Mouse (Mus musculus) heart, embryonic 11.5 days (tissue): Measurements from ENCODE around the gene Csmd2. TPM values are rescaled to one million over a fixed set of nuclear protein-coding genes. Genes with fewer than 3 reads are reported as not detected.

Experiments
- ATAC-seq: fragments of 200-750 bp; cut with Nextera tagmentation; replicated peaks from 2 replicates; pipeline ENCODE4 v1.8.0; 2017; ENCODE audit warnings: moderate library complexity; ENCODE audit not compliant: insufficient number of reproducible peaks, low FRiP score, low TSS enrichment
- H3K27ac ChIP-seq: fragments of 300-500 bp; sonication (generic); 2 replicates; pipeline ENCODE4 v1.5.1; 2014; ENCODE audit warnings: mild to moderate bottlenecking, low read depth, low read length
- H3K27me3 ChIP-seq: fragments of 300-500 bp; sonication (generic); 2 replicates; pipeline ENCODE4 v1.6.1; 2014; ENCODE audit warnings: mild to moderate bottlenecking, low read length, mixed read lengths; ENCODE audit not compliant: control insufficient read depth, insufficient read depth
- H3K36me3 ChIP-seq: fragments of 300-500 bp; sonication (generic); 2 replicates; pipeline ENCODE4 v1.6.1; 2014; ENCODE audit warnings: mild to moderate bottlenecking, low read length, moderate library complexity, mixed read lengths; ENCODE audit not compliant: control insufficient read depth, insufficient read depth
- H3K4me1 ChIP-seq: fragments of 300-500 bp; sonication (generic); 2 replicates; pipeline ENCODE4 v1.6.1; 2014; ENCODE audit warnings: low read length; ENCODE audit not compliant: control insufficient read depth, insufficient read depth
- H3K4me2 ChIP-seq: fragments of 300-500 bp; sonication (generic); 2 replicates; pipeline ENCODE4 v1.6.1; 2014; ENCODE audit warnings: mild to moderate bottlenecking, moderate library complexity
- H3K4me3 ChIP-seq: fragments of 300-500 bp; sonication (generic); 2 replicates; pipeline ENCODE4 v1.5.1; 2014; ENCODE audit warnings: low read depth, low read length
- H3K9ac ChIP-seq: fragments of 300-500 bp; sonication (generic); 2 replicates; pipeline ENCODE4 v1.6.1; 2014; ENCODE audit warnings: mild to moderate bottlenecking, low read depth, low read length, moderate library complexity
- H3K9me3 ChIP-seq: fragments of 300-500 bp; sonication (generic); replicated peaks from 2 replicates; pipeline ENCODE4 v1.6.1; 2016; ENCODE audit warnings: low read length; ENCODE audit not compliant: control insufficient read depth
- WGBS: fragments of 180-500 bp; shearing (Covaris S2); extraction: QIAGEN DNeasy Blood & Tissue Kit; methylation state at CpG from one replicate; pipeline ENCODE4 v1.1.7; 2014; ENCODE audit not compliant: insufficient replicate concordance; 5-methylcytosine and 5-hydroxymethylcytosine counted together
- polyA plus RNA-seq: library from polyadenylated mRNA; unstranded; fragments of >200 nt; fragmentation: Nextera tagmentation; extraction: Ambion mirVana; gene quantifications from 2 replicates; pipeline ENCODE4 v1.2.1, GENCODE M21; 2014

Gene Csmd2
- polyA plus RNA-seq, 1 experiment from 2014 or later: 0.21 TPM

GRCm38 (mm10) chr4:128139991-128140390 lies 152.3 kb downstream of the Csmd2 start:
- H3K36me3 ChIP-seq: no peaks in the 10 kb centered on the region
- 69% methylated on average over 2 of the region's 2 CpGs for whole genome bisulfite sequencing
- no peak overlapping the region for H3K4me3 ChIP-seq
- H3K27me3 ChIP-seq: no peaks in the 10 kb centered on the region
- peaks cover 5% of the 10 kb centered on the region; the same call in 1 of the 2 replicates for H3K9me3 ChIP-seq
- H3K4me1 ChIP-seq: no peaks in the 10 kb centered on the region
- H3K9ac ChIP-seq: no peak overlapping the region
- H3K4me2 ChIP-seq: no peak overlapping the region
- ATAC-seq: no peak
- no peak overlapping the region for H3K27ac ChIP-seq

GRCm38 (mm10) chr4:128141161-128142101 lies 153.8 kb downstream of the Csmd2 start:
- WGBS: 37% methylated on average over 10 of the region's 10 CpGs
- H3K27ac ChIP-seq: no peak overlapping the region
- H3K4me2 ChIP-seq: no peak overlapping the region
- no peak for ATAC-seq
- H3K9me3 ChIP-seq: no peaks in the 10 kb centered on the region; the same call in 1 of the 2 replicates
- H3K27me3 ChIP-seq: no peaks in the 10 kb centered on the region
- H3K4me1 ChIP-seq: no peaks in the 10 kb centered on the region
- no peaks in the 10 kb centered on the region for H3K36me3 ChIP-seq
- no peak overlapping the region for H3K9ac ChIP-seq
- H3K4me3 ChIP-seq: no peak overlapping the region

- H3K27ac ChIP-seq: no peak overlapping the region
- WGBS: 65% methylated on average over 3 of the region's 3 CpGs
- no peaks in the 10 kb centered on the region for H3K4me1 ChIP-seq
- no peak overlapping the region for H3K4me2 ChIP-seq
- H3K4me3 ChIP-seq: no peak overlapping the region
- H3K27me3 ChIP-seq: no peaks in the 10 kb centered on the region
- H3K9ac ChIP-seq: no peak overlapping the region
- ATAC-seq: no peak
- no peaks in the 10 kb centered on the region for H3K9me3 ChIP-seq
- H3K36me3 ChIP-seq: no peaks in the 10 kb centered on the region
These were observed 154.6 kb downstream of the Csmd2 start for GRCm38 (mm10) chr4:128142279-128142678.

GRCm38 (mm10) chr4:128143147-128143546 lies 155.5 kb downstream of the Csmd2 start:
- Histone ChIP-seq H3K36me3 (no peaks in the 10 kb centered on the region), H3K27ac (no peak overlapping the region), H3K9ac (no peak overlapping the region), H3K9me3 (no peaks in the 10 kb centered on the region), H3K27me3 (no peaks in the 10 kb centered on the region), H3K4me3 (no peak overlapping the region), H3K4me2 (no peak overlapping the region), H3K4me1 (no peaks in the 10 kb centered on the region)
- 79% methylated on average over 3 of the region's 3 CpGs for WGBS
- no peak for ATAC-seq

GRCm38 (mm10) chr4:128149524-128149923 lies 161.9 kb downstream of the Csmd2 start:
- Histone ChIP-seq H3K4me3 (no peak overlapping the region), H3K27ac (no peak overlapping the region), H3K4me1 (no peaks in the 10 kb centered on the region), H3K27me3 (no peaks in the 10 kb centered on the region), H3K9me3 (no peaks in the 10 kb centered on the region), H3K36me3 (no peaks in the 10 kb centered on the region), H3K4me2 (no peak overlapping the region), H3K9ac (no peak overlapping the region)
- no peak for ATAC-seq
- 78% methylated on average over 4 of the region's 4 CpGs for WGBS

- ATAC-seq: no peak
- H3K4me1 ChIP-seq: no peaks in the 10 kb centered on the region
- H3K9me3 ChIP-seq: no peaks in the 10 kb centered on the region
- no peak overlapping the region for H3K4me2 ChIP-seq
- WGBS: 66% methylated on average over 3 of the region's 3 CpGs
- no peak overlapping the region for H3K9ac ChIP-seq
- no peaks in the 10 kb centered on the region for H3K36me3 ChIP-seq
- no peak overlapping the region for H3K27ac ChIP-seq
- H3K4me3 ChIP-seq: no peak overlapping the region
- no peaks in the 10 kb centered on the region for H3K27me3 ChIP-seq
These were observed 164.4 kb downstream of the Csmd2 start for GRCm38 (mm10) chr4:128152066-128152465.

- no peak for ATAC-seq
- no peaks in the 10 kb centered on the region for H3K36me3 ChIP-seq
- 77% methylated on average over 4 of the region's 4 CpGs for WGBS
- no peaks in the 10 kb centered on the region for H3K9me3 ChIP-seq
- H3K9ac ChIP-seq: no peak overlapping the region
- no peaks in the 10 kb centered on the region for H3K4me1 ChIP-seq
- H3K4me3 ChIP-seq: no peak overlapping the region
- H3K27ac ChIP-seq: no peak overlapping the region
- H3K27me3 ChIP-seq: no peaks in the 10 kb centered on the region
- H3K4me2 ChIP-seq: no peak overlapping the region
These were observed 165.5 kb downstream of the Csmd2 start for GRCm38 (mm10) chr4:128153144-128153543.

GRCm38 (mm10) chr4:128155226-128155625 lies 167.6 kb downstream of the Csmd2 start:
- Histone ChIP-seq H3K4me1 (no peaks in the 10 kb centered on the region), H3K27me3 (no peaks in the 10 kb centered on the region), H3K4me3 (no peak overlapping the region), H3K27ac (no peak overlapping the region), H3K36me3 (no peaks in the 10 kb centered on the region), H3K9me3 (no peaks in the 10 kb centered on the region), H3K9ac (no peak overlapping the region), H3K4me2 (no peak overlapping the region)
- WGBS: 30% methylated on average over 3 of the region's 3 CpGs
- ATAC-seq: no peak

GRCm38 (mm10) chr4:128160656-128161055 lies 173.0 kb downstream of the Csmd2 start:
- no peak overlapping the region for H3K4me2 ChIP-seq
- H3K36me3 ChIP-seq: no peaks in the 10 kb centered on the region
- H3K4me3 ChIP-seq: no peak overlapping the region
- no peaks in the 10 kb centered on the region for H3K4me1 ChIP-seq
- no peak for ATAC-seq
- no peaks in the 10 kb centered on the region for H3K27me3 ChIP-seq
- no peak overlapping the region for H3K9ac ChIP-seq
- H3K27ac ChIP-seq: no peak overlapping the region
- 66% methylated on average over 2 of the region's 2 CpGs for WGBS
- no peaks in the 10 kb centered on the region for H3K9me3 ChIP-seq
